Mouse (Mus musculus): ENCODE data around the gene Lcmt2.

DNA sequence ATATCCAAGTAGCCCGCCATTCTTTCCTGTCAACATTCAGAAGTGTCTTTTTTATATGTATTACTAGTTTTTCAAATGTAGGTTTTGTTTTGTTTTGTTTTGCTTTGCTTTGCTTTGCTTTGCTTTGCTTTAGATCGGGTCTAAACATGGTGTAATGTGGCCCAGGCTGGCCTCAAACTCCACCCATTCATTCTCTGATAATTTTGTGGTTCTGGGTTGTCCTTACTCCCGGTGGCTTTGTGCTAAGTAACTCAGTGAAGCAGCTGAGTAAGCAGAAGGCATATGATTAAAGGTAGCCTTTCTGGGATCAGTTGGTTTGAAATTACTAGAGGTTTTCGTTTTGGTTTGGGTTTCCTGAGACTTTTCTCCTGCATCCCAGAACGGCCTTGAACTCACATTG lies 9.2 kb upstream of the Lcmt2 start:
- TF ChIP-seq POLR2A (IDR thresholded peaks at IDR 0.05; ENCODE audit: low read depth, low read length), result no peak
- TF ChIP-seq CTCF (conservative IDR thresholded peaks at IDR 0.05; ENCODE audit: insufficient read depth, insufficient read length, low read depth, low read length), result no peak
